Mouse (Mus musculus): Measurements from ENCODE around the gene Nup85. TPM values are rescaled to one million over a fixed set of nuclear protein-coding genes. Genes with fewer than 3 reads are reported as not detected.

Nup85 gene
- polyA plus RNA-seq, 1 experiment: 163 TPM

DNA sequence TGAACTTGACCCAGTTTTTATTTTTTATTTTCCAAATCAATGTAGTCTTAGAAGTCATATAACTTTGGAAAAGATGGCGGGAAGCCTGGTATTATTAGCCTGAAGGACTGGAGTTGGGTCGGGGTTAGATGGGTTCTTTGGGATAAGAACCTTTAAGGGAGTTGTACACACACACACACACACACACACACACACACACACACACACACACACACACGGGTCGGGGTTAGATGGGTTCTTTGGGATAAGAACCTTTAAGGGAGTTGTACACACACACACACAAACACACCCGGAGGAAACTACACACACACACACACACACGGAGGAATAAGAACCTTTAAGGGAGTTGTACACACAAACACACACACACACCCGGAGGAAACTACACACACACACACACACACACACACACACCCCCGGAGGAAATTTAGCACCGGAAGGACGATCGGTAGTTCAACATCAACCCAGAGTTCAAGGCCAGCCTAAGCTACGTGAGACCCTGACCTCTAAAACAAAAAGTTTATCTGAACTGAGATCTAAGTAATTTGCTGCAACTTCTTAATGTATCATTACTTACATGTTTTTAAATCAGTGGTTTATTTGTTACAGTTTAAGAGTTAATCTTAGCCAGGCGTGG is 64.3 kb downstream of the Nup85 start:
- TF ChIP-seq POLR2A (IDR thresholded peaks at IDR 0.05; ENCODE audit: borderline replicate concordance, control insufficient read depth, low read depth, low read length) (no peak), CTCF (IDR thresholded peaks at IDR 0.05; ENCODE audit: control insufficient read depth, insufficient read depth, low read length) (no peak)
- WGBS: 36% methylated on average over 13 of the region's 13 CpGs
- peaks cover 1% of the 10 kb centered on the region; the same call in 1 of the 2 replicates for H3K4me1 ChIP-seq (ENCODE audit: control insufficient read depth, insufficient read depth, low read length)
- no peak overlapping the region for H3K27ac ChIP-seq (ENCODE audit: control insufficient read depth, insufficient read depth, low read depth, low read length, poor library complexity)
- peak overlapping the region; percentile 30 for H3K4me3 ChIP-seq (replicated peaks; ENCODE audit: control insufficient read depth, low read depth, low read length)

DNA sequence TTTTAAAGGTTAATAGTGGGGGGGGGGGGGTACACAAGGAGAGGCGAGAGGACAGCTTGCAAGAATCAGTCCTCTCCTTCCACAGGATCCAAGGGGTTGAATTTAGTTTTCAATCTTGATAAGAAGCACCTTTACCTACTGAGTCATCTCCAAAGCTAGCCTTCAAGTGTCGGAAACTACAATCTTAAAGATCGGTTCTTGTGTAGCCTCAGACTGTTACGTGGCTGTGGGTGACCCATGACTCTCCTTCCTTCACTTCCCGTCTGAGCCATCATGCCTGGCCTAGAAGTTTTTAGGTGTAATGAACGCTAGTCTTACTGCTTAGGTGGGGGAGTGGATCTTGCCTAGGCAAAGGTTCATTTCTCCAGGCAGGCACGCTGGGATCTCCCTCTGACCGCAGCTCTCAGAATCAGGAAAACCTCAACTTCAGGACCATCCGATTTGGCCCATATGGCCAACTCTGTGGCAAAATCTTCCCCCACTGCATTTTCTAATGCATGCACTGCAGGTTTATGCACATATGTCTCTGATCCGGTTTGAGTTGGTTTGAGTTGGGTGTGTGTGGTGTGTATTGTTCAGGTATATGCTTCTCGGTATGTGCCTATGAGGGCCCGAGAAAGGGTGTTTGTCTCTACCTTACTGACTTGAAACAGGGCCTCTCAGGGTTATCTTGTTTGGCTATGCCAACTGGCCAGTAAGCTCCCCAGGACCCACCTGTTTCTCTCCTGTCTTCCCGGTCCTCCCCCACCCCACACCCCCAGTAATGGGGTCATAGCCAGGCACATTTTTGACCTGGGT is 65.7 kb downstream of the Nup85 start:
- no peak overlapping the region for H3K4me3 ChIP-seq (replicated peaks; ENCODE audit: control insufficient read depth, low read depth, low read length)
- H3K4me1 ChIP-seq (ENCODE audit: control insufficient read depth, insufficient read depth, low read length): peaks cover 1% of the 10 kb centered on the region
- WGBS: 76% methylated on average over 13 of the region's 13 CpGs
- TF ChIP-seq CTCF (IDR thresholded peaks at IDR 0.05; ENCODE audit: control insufficient read depth, insufficient read depth, low read length) (no peak), POLR2A (IDR thresholded peaks at IDR 0.05; ENCODE audit: borderline replicate concordance, control insufficient read depth, low read depth, low read length) (no peak)
- no peak overlapping the region; the same call in 1 of the 2 replicates for H3K27ac ChIP-seq (ENCODE audit: control insufficient read depth, insufficient read depth, low read depth, low read length, poor library complexity)

- 34% methylated on average over 16 of the region's 16 CpGs for WGBS
- Histone ChIP-seq H3K4me1 (ENCODE audit: control insufficient read depth, insufficient read depth, low read length) (peaks cover 1% of the 10 kb centered on the region), H3K27ac (ENCODE audit: control insufficient read depth, insufficient read depth, low read depth, low read length, poor library complexity) (peak overlapping the region; percentile 78), H3K4me3 (replicated peaks; ENCODE audit: control insufficient read depth, low read depth, low read length) (peak overlapping the region; percentile 40)
- TF ChIP-seq POLR2A (IDR thresholded peaks at IDR 0.05; ENCODE audit: borderline replicate concordance, control insufficient read depth, low read depth, low read length) (0 out of 2 replicates have a peak, but pooled peaks have one; percentile 15), CTCF (IDR thresholded peaks at IDR 0.05; ENCODE audit: control insufficient read depth, insufficient read depth, low read length) (no peak)
Measured at GRCm38 (mm10) chr11:115630532-115631504, 66.6 kb downstream of the Nup85 start.

DNA sequence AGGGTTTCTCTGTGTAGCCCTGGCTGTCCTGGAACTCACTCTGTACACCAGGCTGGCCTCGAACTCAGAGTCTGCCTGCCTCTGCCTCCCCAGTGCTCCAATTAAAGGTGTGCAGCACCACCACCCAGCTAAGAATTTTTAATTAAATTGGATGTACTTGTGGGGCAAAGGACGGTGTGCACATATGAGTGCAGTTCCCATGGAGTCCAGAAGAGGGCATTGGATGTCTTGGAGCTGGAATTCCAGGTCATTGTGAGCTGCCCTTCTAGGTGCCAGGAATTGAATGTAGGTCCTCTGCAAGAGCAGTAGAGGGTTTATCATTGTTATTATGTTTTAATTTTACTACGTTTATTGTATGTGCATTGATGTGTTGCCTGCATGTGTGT is 67.3 kb downstream of the Nup85 start:
- H3K27ac ChIP-seq (ENCODE audit: control insufficient read depth, insufficient read depth, low read depth, low read length, poor library complexity): peak overlapping the region; percentile 78
- no peak overlapping the region for H3K4me3 ChIP-seq (replicated peaks; ENCODE audit: control insufficient read depth, low read depth, low read length)
- 28% methylated on average over 3 of the region's 3 CpGs for WGBS
- TF ChIP-seq CTCF (IDR thresholded peaks at IDR 0.05; ENCODE audit: control insufficient read depth, insufficient read depth, low read length): peak; percentile 48
- TF ChIP-seq POLR2A (IDR thresholded peaks at IDR 0.05; ENCODE audit: borderline replicate concordance, control insufficient read depth, low read depth, low read length): no peak
- H3K4me1 ChIP-seq (ENCODE audit: control insufficient read depth, insufficient read depth, low read length): peaks cover 1% of the 10 kb centered on the region

GRCm38 (mm10) chr11:115632247-115632646 is 68.0 kb downstream of the Nup85 start:
- 77% methylated on average over 7 of the region's 7 CpGs for WGBS
- TF ChIP-seq POLR2A (IDR thresholded peaks at IDR 0.05; ENCODE audit: borderline replicate concordance, control insufficient read depth, low read depth, low read length) (no peak), CTCF (IDR thresholded peaks at IDR 0.05; ENCODE audit: control insufficient read depth, insufficient read depth, low read length) (no peak)
- H3K4me3 ChIP-seq (replicated peaks; ENCODE audit: control insufficient read depth, low read depth, low read length): no peak overlapping the region
- peak overlapping the region; percentile 37 for H3K27ac ChIP-seq (ENCODE audit: control insufficient read depth, insufficient read depth, low read depth, low read length, poor library complexity)
- peaks cover 1% of the 10 kb centered on the region for H3K4me1 ChIP-seq (ENCODE audit: control insufficient read depth, insufficient read depth, low read length)

DNA sequence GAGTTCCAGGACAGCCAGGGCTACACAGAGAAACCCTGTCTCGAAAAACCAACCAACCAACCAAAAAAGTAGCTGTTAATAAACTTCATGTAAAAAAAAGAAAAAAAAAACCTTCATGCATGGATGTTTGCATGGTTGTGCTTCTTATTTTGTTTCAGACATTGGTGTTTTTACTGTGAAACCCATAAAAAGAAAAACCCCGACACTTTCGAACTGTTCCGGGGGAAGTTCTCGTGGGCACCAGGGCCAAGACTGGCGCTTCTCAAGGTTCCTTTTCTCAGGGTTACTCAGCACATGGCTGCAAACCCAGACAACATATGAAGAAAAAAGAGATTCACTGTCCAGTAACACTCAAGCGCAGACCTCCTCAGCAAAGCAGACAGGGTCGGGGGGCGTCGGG is 68.6 kb downstream of the Nup85 start:
- no peak for TF ChIP-seq CTCF (IDR thresholded peaks at IDR 0.05; ENCODE audit: control insufficient read depth, insufficient read depth, low read length)
- no peak for TF ChIP-seq POLR2A (IDR thresholded peaks at IDR 0.05; ENCODE audit: borderline replicate concordance, control insufficient read depth, low read depth, low read length)
- peaks cover 1% of the 10 kb centered on the region for H3K4me1 ChIP-seq (ENCODE audit: control insufficient read depth, insufficient read depth, low read length)
- H3K4me3 ChIP-seq (replicated peaks; ENCODE audit: control insufficient read depth, low read depth, low read length): no peak overlapping the region
- H3K27ac ChIP-seq (ENCODE audit: control insufficient read depth, insufficient read depth, low read depth, low read length, poor library complexity): peak overlapping the region; percentile 30; the same call in 1 of the 2 replicates
- WGBS: 19% methylated on average over 10 of the region's 10 CpGs

Other genes with a start within 250 kb of the Nup85 start
- gene Ush1g, start 242.4 kb upstream of the Nup85 start, polyA plus RNA-seq (2011; ENCODE audit: insufficient read depth, insufficient read length, low replicate concordance, missing spikeins): 0.29 TPM in 1 of 2 replicates, not detected in the other
- not detected in 2 replicates for gene Otop3, start 229.7 kb upstream of the Nup85 start, polyA plus RNA-seq (2011; ENCODE audit: insufficient read depth, insufficient read length, low replicate concordance, missing spikeins)
- 3.4 and 4.3 TPM in 2 replicates for gene Hid1, start 196.7 kb upstream of the Nup85 start, polyA plus RNA-seq (2011; ENCODE audit: insufficient read depth, insufficient read length, low replicate concordance, missing spikeins)
- 1.4 and 3.1 TPM in 2 replicates for gene Cdr2l, start 182.5 kb upstream of the Nup85 start, polyA plus RNA-seq (2011; ENCODE audit: insufficient read depth, insufficient read length, low replicate concordance, missing spikeins)
- 31.1 and 51.9 TPM in 2 replicates for gene Mrpl58, start 160.7 kb upstream of the Nup85 start, polyA plus RNA-seq (2011; ENCODE audit: insufficient read depth, insufficient read length, low replicate concordance, missing spikeins)
- 316 and 521 TPM in 2 replicates for gene Atp5h, start 144.5 kb upstream of the Nup85 start, polyA plus RNA-seq (2011; ENCODE audit: insufficient read depth, insufficient read length, low replicate concordance, missing spikeins)
- gene Kctd2, start 144.3 kb upstream of the Nup85 start, polyA plus RNA-seq (2011; ENCODE audit: insufficient read depth, insufficient read length, low replicate concordance, missing spikeins): 14.0 and 32.4 TPM in 2 replicates
- gene Trim80, start 123.9 kb upstream of the Nup85 start, polyA plus RNA-seq (2011; ENCODE audit: insufficient read depth, insufficient read length, low replicate concordance, missing spikeins): not detected in 2 replicates
- gene Slc16a5, start 102.0 kb upstream of the Nup85 start, polyA plus RNA-seq (2011; ENCODE audit: insufficient read depth, insufficient read length, low replicate concordance, missing spikeins): 1.8 TPM in 1 of 2 replicates, not detected in the other
- 4.4 and 18.7 TPM in 2 replicates for gene Armc7, start 88.8 kb upstream of the Nup85 start, polyA plus RNA-seq (2011; ENCODE audit: insufficient read depth, insufficient read length, low replicate concordance, missing spikeins)
- 47.5 and 56.4 TPM in 2 replicates for gene Nt5c, start 72.6 kb upstream of the Nup85 start, polyA plus RNA-seq (2011; ENCODE audit: insufficient read depth, insufficient read length, low replicate concordance, missing spikeins)
- gene Jpt1, start 50.0 kb upstream of the Nup85 start, polyA plus RNA-seq (2011; ENCODE audit: insufficient read depth, insufficient read length, low replicate concordance, missing spikeins): 106 and 149 TPM in 2 replicates
- 188 and 202 TPM in 2 replicates for gene Sumo2, start 28.2 kb upstream of the Nup85 start, polyA plus RNA-seq (2011; ENCODE audit: insufficient read depth, insufficient read length, low replicate concordance, missing spikeins)
- gene Mrps7, start 39.5 kb downstream of the Nup85 start, polyA plus RNA-seq (2011; ENCODE audit: insufficient read depth, insufficient read length, low replicate concordance, missing spikeins): 19.3 and 26.7 TPM in 2 replicates
- gene Gga3, start 39.6 kb downstream of the Nup85 start, polyA plus RNA-seq (2011; ENCODE audit: insufficient read depth, insufficient read length, low replicate concordance, missing spikeins): 41.5 and 69.6 TPM in 2 replicates
- 65.8 and 86.0 TPM in 2 replicates for gene Mif4gd, start 48.5 kb downstream of the Nup85 start, polyA plus RNA-seq (2011; ENCODE audit: insufficient read depth, insufficient read length, low replicate concordance, missing spikeins)
- gene Slc25a19, start 63.9 kb downstream of the Nup85 start, polyA plus RNA-seq (2011; ENCODE audit: insufficient read depth, insufficient read length, low replicate concordance, missing spikeins): 9.3 and 23.0 TPM in 2 replicates
- 35.9 and 53.6 TPM in 2 replicates for gene Grb2, start 144.2 kb downstream of the Nup85 start, polyA plus RNA-seq (2011; ENCODE audit: insufficient read depth, insufficient read length, low replicate concordance, missing spikeins)
- 12.0 and 25.5 TPM in 2 replicates for gene Tmem94, start 201.0 kb downstream of the Nup85 start, polyA plus RNA-seq (2011; ENCODE audit: insufficient read depth, insufficient read length, low replicate concordance, missing spikeins)
- 4.2 and 6.7 TPM in 2 replicates for gene Caskin2, start 249.2 kb downstream of the Nup85 start, polyA plus RNA-seq (2011; ENCODE audit: insufficient read depth, insufficient read length, low replicate concordance, missing spikeins)